Mouse (Mus musculus) regulatory T cell (primary cell): Measurements from ENCODE around the gene Parp8.

Experiments used
- in situ Hi-C: fragments of 300-600 bp; cut with MboI, MseI; formaldehyde crosslinking; loops from one replicate; pipeline ENCODE4 v1.15.1; 2025; ENCODE audit warnings: high pct_unique_total_duplicates

Gene Parp8

GRCm38 (mm10) chr13:117025226-117026067 lies at the start of gene Parp8:
Parp8 (minus strand) TSS chr13:117025537.
- in situ Hi-C loops: loop anchor here (10.0 kb wide), 1 partner anchor 189 kb away; no protein-coding TSS in a partner anchor

GRCm38 (mm10) chr13:117062628-117063315 lies 37.4 kb upstream of the Parp8 start:
- in situ Hi-C loops: no loop called here

- in situ Hi-C loops: no loop called here
Measured at GRCm38 (mm10) chr13:117056466-117056865, 31.1 kb upstream of the Parp8 start.

GRCm38 (mm10) chr13:117054811-117055496 lies 29.6 kb upstream of the Parp8 start:
- in situ Hi-C loops: no loop called here

GRCm38 (mm10) chr13:117052748-117053147 lies 27.4 kb upstream of the Parp8 start:
- in situ Hi-C loops: no loop called here

GRCm38 (mm10) chr13:117048541-117048971 lies 23.2 kb upstream of the Parp8 start:
- in situ Hi-C loops: no loop called here

GRCm38 (mm10) chr13:117043567-117043966 lies 18.2 kb upstream of the Parp8 start:
- in situ Hi-C loops: no loop called here

- in situ Hi-C loops: no loop called here
Measured at GRCm38 (mm10) chr13:117041021-117041420, 15.7 kb upstream of the Parp8 start.

GRCm38 (mm10) chr13:117036277-117036676 lies 10.9 kb upstream of the Parp8 start:
- in situ Hi-C loops: no loop called here

- in situ Hi-C loops: no loop called here
Measured at GRCm38 (mm10) chr13:117035121-117035520, 9.8 kb upstream of the Parp8 start.

- in situ Hi-C loops: no loop called here
Measured at GRCm38 (mm10) chr13:117034676-117035075, 9.3 kb upstream of the Parp8 start.

GRCm38 (mm10) chr13:117033676-117034308 lies 8.5 kb upstream of the Parp8 start:
- in situ Hi-C loops: no loop called here

GRCm38 (mm10) chr13:117032402-117032801 lies 7.1 kb upstream of the Parp8 start:
- in situ Hi-C loops: no loop called here

- in situ Hi-C loops: no loop called here
Measured at GRCm38 (mm10) chr13:117031546-117031945, 6.2 kb upstream of the Parp8 start.

GRCm38 (mm10) chr13:117028221-117028620 lies 2.9 kb upstream of the Parp8 start:
- in situ Hi-C loops: loop anchor here (10.0 kb wide), 1 partner anchor 187 kb away; no protein-coding TSS in a partner anchor

GRCm38 (mm10) chr13:117027336-117027735 lies 2.0 kb upstream of the Parp8 start:
- in situ Hi-C loops: loop anchor here (10.0 kb wide), 1 partner anchor 187 kb away; no protein-coding TSS in a partner anchor

- in situ Hi-C loops: loop anchor here (10.0 kb wide), 1 partner anchor 188 kb away; no protein-coding TSS in a partner anchor
Measured at GRCm38 (mm10) chr13:117026276-117026780, 991 bp upstream of the Parp8 start.

GRCm38 (mm10) chr13:117024916-117025225 lies 466 bp downstream of the Parp8 start:
- in situ Hi-C loops: loop anchor here (10.0 kb wide), 1 partner anchor 190 kb away; no protein-coding TSS in a partner anchor

GRCm38 (mm10) chr13:117024127-117024915 lies 1.0 kb downstream of the Parp8 start:
- in situ Hi-C loops: loop anchor here (10.0 kb wide), 1 partner anchor 190 kb away; no protein-coding TSS in a partner anchor

- in situ Hi-C loops: loop anchor here (10.0 kb wide), 1 partner anchor 191 kb away; no protein-coding TSS in a partner anchor
Measured at GRCm38 (mm10) chr13:117023346-117024050, 1.8 kb downstream of the Parp8 start.
